Mouse (Mus musculus) left cerebral cortex, adult 2 months (tissue): Measurements from ENCODE around the gene Stpg4. TPM values are rescaled to one million over a fixed set of nuclear protein-coding genes. Genes with fewer than 3 reads are reported as not detected.

ENCODE experiments used
- DNase-seq, 2 experiments: peaks; one replicate each; pipeline ENCODE4 v3.0.0; 2021 to 2022; ENCODE audit warnings: low spot score in 2 of 2, mixed read lengths in 1 of 2; ENCODE audit errors: extremely low spot score in 1 of 2
- H3K27ac ChIP-seq: fragments of 200-600 bp; 2 replicates; pipeline ENCODE4 v1.8.1; 2022
- H3K4me3 ChIP-seq: fragments of 200-600 bp; 2 replicates; pipeline ENCODE4 v1.8.1; 2022
- CTCF ChIP-seq: fragments of 200-600 bp; IDR thresholded peaks from 2 replicates; pipeline ENCODE4 v1.8.1; 2022; ENCODE audit warnings: antibody characterized with exemption, mild to moderate bottlenecking, moderate library complexity
- intact Hi-C: fragments of 180-260 bp; cut with DNase I; formaldehyde crosslinking; loops from one replicate; pipeline ENCODE4 v1.15.1; 2025
- long read RNA-seq, 2 experiments: library from polyadenylated mRNA; stranded (forward); transcript quantifications; one replicate each; pipeline ENCODE4 v2.0.0; 2021; ENCODE audit warnings: borderline mapping rate in 2 of 2
- total RNA-seq, 2 experiments: library from RNA; stranded (reverse); gene quantifications; 2 replicates each; pipeline ENCODE4 v1.2.3; 2021

Stpg4 gene
- total RNA-seq = not detected
- long read RNA-seq, experiment 1 = 0 reads
- long read RNA-seq, experiment 2 = 0 reads

DNA sequence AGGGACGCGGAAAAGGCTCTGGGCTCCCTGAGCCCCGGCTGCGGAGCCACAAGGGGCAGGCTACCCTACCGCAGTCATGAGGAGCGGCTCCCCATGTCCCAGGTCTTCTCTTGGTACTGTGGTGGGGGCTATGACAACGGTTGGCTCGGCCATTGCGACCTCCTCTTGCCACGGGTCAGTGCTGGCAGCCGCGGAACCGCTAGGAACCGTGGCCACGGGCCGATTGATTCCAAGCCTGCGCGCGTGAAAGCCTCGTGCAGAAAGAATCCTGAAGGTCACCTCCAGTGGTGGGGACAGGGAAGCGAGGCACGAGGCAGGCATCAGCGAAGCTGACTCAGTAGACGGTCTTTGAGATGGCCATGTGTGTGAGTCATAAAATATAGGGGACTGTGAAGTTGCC is at the start of gene Stpg4:
TSS of gene Stpg4 (minus strand) at position 231 of the 400 bp plus-strand sequence.
- TF ChIP-seq CTCF = no peak
- no peak for DNase-seq
- H3K27ac ChIP-seq = no peak within 1 kb of the TSS
- intact Hi-C loops = loop anchor here (5.0 kb wide), 1 partner anchor 50 kb away; no protein-coding TSS in a partner anchor
- H3K4me3 ChIP-seq = no peak within 1 kb of the TSS

DNA sequence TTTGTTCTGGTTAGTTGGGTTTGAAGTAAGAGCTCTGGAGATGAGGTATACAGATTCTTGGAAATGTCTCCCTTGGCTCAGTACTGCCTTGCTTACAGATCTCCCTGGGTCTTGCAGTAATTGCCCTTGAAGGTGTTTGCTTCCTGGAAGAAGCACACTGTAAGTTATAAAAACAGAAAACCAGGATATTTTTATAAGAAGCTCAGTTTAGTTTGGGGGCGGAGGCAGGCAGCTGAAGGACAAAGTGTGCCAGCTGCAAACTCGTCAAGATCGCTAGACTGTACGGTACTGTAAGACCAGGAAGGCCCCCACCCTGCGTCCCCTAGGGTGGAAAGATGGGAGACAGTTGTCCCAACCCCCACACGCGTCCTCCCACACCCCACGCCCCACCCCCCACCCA is 47.8 kb upstream of the Stpg4 start:
- peak overlapping the region; percentile 91 for H3K27ac ChIP-seq
- TF ChIP-seq CTCF = no peak
- DNase-seq = peak in 1 of 2 experiments; percentile 27
- H3K4me3 ChIP-seq = no peak overlapping the region
- intact Hi-C loops = loop anchor here (1.0 to 5.0 kb wide), 4 partner anchors 15 to 55 kb away; no protein-coding TSS in a partner anchor

DNA sequence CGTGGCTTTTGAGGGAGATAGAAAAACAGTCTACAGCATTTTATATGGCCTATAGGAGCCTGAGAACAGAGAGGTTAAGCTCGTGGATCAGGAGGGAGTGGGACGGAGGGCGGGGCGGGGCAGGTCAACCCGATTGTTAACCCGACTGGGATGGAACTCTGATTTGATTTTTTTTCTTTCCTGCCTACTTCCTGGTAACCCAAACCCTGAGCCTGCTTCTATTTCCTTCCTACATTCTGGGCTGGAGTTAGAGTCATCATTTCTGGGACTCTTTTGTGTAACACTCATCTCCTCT is 46.9 kb upstream of the Stpg4 start:
- no peak for TF ChIP-seq CTCF
- intact Hi-C loops = loop anchor here (1.0 to 2.0 kb wide), 4 partner anchors 14 to 105 kb away; partner anchors contain the start of gene Calm2
- Histone ChIP-seq H3K4me3 (peak overlapping the region; percentile 36), H3K27ac (peak overlapping the region; percentile 91)
- DNase-seq = no peak

DNA sequence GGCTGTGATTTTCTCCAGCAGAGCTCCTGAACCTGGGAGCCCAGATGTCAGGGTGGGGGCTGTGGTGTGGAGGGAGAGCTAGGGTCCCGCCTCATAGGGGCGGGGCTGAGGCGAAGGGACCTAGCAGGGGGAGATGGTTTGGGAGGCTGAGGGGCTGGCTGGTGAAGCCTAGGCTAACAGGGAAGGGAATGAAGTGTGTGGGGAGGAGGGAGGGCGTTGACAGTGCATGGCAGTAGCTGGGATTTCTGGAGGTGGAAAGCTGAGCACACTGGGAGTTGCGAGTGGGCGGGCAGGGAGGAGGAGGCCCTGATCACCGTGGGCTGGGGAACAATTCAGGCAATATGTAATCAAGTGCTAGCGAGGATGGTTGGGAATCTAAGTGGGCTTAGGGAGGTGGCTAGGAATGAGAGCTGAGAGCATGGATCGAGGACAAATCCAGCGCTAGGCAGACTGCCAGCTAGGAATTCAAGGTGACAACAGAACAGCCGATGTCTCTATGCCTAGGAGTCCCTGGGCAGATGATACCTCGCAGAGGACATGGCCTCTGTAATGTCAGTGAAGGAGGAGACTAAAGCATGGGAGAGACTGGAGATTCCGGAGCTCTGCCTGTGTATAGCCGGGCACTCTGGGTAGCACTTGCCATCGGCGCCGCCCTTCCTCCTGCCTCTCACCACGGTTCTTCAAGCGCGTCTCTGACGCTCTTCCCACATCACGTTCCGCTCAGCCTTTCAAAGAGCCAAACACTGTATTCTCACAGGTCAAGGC is 46.4 kb upstream of the Stpg4 start:
- no peak for TF ChIP-seq CTCF
- Histone ChIP-seq H3K4me3 (peak overlapping the region; percentile 36), H3K27ac (peak overlapping the region; percentile 91)
- DNase-seq = peak; percentile 60 to 70
- intact Hi-C loops = loop anchor here (1.0 to 2.0 kb wide), 4 partner anchors 13 to 105 kb away; partner anchors contain the start of gene Calm2

DNA sequence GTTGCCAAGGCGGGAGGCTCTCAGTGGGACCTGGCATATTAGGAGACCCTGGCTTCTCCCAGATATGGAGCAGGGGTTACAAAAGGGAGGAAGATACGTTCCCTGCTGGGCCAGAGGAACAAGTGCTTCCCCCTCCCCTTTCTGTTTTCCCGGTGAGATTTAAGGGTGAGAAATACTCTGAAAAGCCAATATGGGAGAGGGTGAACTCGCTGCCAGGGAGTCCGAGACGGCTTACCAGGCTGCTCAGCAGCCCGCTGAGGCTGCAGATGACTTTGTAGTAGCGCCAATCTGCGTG is 45.8 kb upstream of the Stpg4 start:
- intact Hi-C loops = no loop called here
- Histone ChIP-seq H3K4me3 (peak overlapping the region; percentile 36; the same call in 1 of the 2 replicates), H3K27ac (peak overlapping the region; percentile 91)
- DNase-seq = no peak
- TF ChIP-seq CTCF = no peak

DNA sequence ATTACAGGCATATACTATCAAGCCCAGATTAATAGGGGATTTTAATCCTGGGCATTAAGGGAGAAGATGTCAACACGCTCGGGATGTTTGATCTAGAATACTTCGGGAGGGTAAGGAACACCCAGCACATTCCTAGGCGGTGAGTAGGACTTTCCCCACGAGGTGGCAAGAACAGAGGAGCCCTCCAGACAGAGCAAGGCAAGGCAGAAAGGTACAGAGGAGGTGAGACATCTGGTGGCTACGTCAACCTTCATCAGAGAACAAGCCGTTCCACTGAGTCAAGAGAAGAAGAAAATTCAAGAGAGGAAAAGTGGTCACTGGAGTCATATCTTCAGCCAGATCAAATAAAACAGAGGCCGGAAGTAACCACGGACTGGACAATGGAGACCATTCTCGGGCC is 45.3 kb upstream of the Stpg4 start:
- no peak for DNase-seq
- H3K27ac ChIP-seq = peak overlapping the region; percentile 91

DNA sequence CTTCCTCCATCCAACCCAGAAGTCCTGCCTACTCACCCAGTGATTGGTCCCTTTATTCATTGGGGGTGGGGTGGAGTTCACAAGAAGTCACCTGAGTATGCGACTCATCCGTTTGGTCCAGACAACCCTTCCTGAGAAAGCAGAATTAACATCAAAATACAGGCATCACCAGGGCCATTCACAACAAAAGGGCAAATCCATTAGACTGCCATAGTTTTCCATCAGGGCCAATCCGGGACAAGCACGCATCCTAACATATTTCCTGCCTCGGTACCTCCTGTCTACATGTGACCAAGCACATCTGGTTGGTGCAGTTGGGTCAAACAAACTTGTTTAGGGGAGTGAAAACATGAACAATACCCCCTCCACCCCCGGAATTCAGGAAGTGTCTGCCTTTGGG is 44.1 kb upstream of the Stpg4 start:
- H3K4me3 ChIP-seq = no peak overlapping the region
- DNase-seq = no peak
- TF ChIP-seq CTCF = no peak
- intact Hi-C loops = no loop called here
- no peak overlapping the region for H3K27ac ChIP-seq

More for the DNA sequence above, 45.3 kb upstream of the Stpg4 start:
- intact Hi-C loops = no loop called here
- H3K4me3 ChIP-seq = no peak overlapping the region
- TF ChIP-seq CTCF = no peak

DNA sequence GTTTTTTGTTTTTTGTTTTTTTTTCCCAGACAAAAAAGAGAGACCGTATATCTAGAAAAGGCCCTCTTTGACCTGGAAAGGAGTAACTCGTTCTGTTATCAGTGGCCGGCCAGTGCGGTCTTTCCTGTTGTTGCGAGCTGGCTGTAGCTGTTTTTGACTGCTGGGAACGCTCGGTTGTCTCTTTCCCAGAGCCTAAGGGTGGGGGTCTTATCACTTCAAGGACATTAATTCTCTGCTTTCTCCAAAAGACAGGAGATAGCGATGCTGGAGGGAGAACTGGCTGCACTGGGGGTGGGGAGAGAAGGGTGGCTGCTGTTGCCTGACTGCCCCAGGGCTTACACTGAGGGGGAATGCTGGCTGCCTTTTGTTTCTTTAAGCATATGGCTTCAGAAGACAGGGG is 43.3 kb upstream of the Stpg4 start:
- no peak for DNase-seq
- TF ChIP-seq CTCF = no peak

DNA sequence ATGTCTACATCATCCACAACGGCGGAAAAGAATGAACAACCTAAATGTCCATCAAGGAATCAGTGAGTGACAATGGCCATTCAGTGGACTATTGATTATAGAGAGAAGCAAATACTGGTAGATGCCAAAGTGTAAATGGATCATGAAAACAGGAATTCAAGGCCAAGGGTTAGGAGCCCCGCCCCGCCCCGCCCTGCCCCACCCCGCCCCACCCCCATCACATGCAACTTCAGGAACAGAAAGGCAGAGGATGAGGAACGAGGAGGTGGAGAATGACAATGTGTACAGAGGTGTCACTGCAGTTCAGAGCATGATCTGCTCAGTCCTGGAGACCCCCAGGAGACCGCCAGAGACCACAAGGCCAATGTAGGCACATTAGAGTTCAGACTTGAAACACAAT is 42.7 kb upstream of the Stpg4 start:
- DNase-seq = no peak
- Histone ChIP-seq H3K4me3 (no peak overlapping the region), H3K27ac (no peak overlapping the region)
- intact Hi-C loops = no loop called here
- TF ChIP-seq CTCF = no peak

More for the DNA sequence above, 43.3 kb upstream of the Stpg4 start:
- no peak overlapping the region for H3K4me3 ChIP-seq
- intact Hi-C loops = no loop called here
- H3K27ac ChIP-seq = no peak overlapping the region

DNA sequence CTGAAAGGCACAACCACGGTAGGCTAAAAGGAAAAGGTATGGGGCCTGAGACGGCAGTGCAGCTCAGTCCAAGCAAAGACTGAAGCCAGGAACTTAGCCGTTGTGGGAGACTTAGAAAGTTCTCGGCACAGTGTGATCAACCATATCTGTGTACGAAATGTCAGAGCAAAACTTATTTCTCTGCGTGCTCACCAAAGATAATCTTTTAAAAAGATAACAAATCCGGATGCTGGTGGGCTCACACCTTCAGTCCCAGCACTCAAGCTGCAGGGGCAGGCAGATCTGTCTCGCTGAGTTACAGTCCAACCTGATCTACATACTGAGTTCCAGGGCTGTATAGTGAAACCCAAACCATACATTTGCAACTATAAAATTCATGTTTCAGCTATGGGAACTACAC is 41.9 kb upstream of the Stpg4 start:
- intact Hi-C loops = no loop called here
- no peak overlapping the region for H3K4me3 ChIP-seq
- H3K27ac ChIP-seq = no peak overlapping the region
- no peak for DNase-seq
- TF ChIP-seq CTCF = no peak

DNA sequence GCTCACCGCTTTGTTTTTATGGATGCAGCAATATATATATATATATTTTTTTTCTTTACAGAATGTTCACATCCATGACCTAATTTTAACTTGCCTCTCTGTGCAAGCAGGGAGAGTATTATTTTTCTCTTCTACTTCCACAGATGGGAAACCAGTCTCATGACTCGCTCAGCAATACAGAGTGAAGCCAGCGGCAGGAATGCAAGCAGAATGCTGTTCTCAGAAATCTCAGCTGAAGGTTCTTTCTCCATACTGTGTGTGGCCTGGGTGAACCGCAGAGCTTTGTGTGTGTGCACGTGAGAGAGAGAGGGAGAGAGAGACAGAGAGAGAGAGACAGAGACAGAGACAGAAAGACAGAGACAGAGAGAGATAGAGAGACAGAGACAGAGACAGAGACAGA is 41.1 kb upstream of the Stpg4 start:
- no peak for TF ChIP-seq CTCF
- Histone ChIP-seq H3K4me3 (no peak overlapping the region), H3K27ac (no peak overlapping the region)
- no peak for DNase-seq
- intact Hi-C loops = no loop called here

DNA sequence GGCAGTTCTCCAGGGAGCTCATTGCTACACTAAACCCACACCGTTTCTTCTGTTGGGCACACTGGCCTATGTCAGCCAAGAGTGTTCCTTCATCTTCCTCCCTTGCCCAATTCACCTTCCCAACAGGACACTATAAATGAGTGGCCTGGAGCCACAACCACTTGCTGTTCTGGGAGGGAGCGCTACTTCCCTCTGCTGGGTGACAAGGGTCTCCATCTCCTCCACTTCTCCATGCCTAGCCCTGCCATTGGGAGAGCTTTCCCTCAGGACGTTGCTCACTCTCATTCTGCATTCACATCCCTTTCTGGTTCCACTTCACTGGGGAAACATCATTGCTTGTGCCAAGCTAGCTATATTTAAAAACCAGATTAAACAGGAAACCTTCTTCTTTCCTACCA is 34.0 kb upstream of the Stpg4 start:
- intact Hi-C loops = loop anchor here (2.0 to 5.0 kb wide), 3 partner anchors 13 to 61 kb away; no protein-coding TSS in a partner anchor
- peak overlapping the region; percentile 88 for H3K27ac ChIP-seq
- no peak overlapping the region for H3K4me3 ChIP-seq
- DNase-seq = no peak
- TF ChIP-seq CTCF = no peak; the same call in 1 of the 2 replicates
